Mouse (Mus musculus) cerebellum, adult 2 months (tissue): ENCODE results near the gene Cdc20b. TPM values are rescaled to one million over a fixed set of nuclear protein-coding genes. Genes with fewer than 3 reads are reported as not detected.

ENCODE experiments used
- DNase-seq, 2 experiments: peaks; one replicate each; pipeline ENCODE4 v3.0.0; 2021
- H3K27ac ChIP-seq: fragments of 200-500 bp; 2 replicates; pipeline ENCODE4 v1.5.1; 2012; ENCODE audit warnings: low read length, control low read depth, inconsistent platforms; ENCODE audit not compliant: insufficient read depth
- H3K27me3 ChIP-seq: fragments of 200-500 bp; 2 replicates; pipeline ENCODE4 v1.6.1; 2012; ENCODE audit warnings: inconsistent platforms, mild to moderate bottlenecking, low read length, moderate library complexity; ENCODE audit not compliant: control insufficient read depth, insufficient read depth
- H3K4me1 ChIP-seq: fragments of 200-500 bp; 2 replicates; pipeline ENCODE4 v1.6.1; 2011; ENCODE audit warnings: low read length; ENCODE audit not compliant: control insufficient read depth, insufficient read depth
- H3K4me3 ChIP-seq: fragments of 200-500 bp; replicated peaks from 2 replicates; pipeline ENCODE3; 2011; ENCODE audit warnings: mild to moderate bottlenecking, low read depth, low read length, control low read depth; ENCODE audit not compliant: insufficient read depth
- CTCF ChIP-seq: fragments of 200-500 bp; IDR thresholded peaks from 2 replicates; pipeline ENCODE4 v1.5.1; 2011; ENCODE audit warnings: low read depth, mild to moderate bottlenecking, control low read depth, low read length, moderate library complexity, borderline replicate concordance; ENCODE audit not compliant: insufficient read depth
- POLR2A ChIP-seq: fragments of 200-500 bp; IDR thresholded peaks from 2 replicates; pipeline ENCODE4 v1.6.1; 2011; ENCODE audit warnings: low read length, control low read depth, borderline replicate concordance; ENCODE audit not compliant: insufficient read depth
- WGBS: fragments of 180-500 bp; shearing (Covaris S2); methylation state at CpG from one replicate; pipeline ENCODE4 v1.1.7; 2018; 5-methylcytosine and 5-hydroxymethylcytosine counted together
- polyA plus RNA-seq: library from polyadenylated mRNA; depleted of rRNA; stranded (reverse); fragments of >200 nt; gene quantifications from 2 replicates; pipeline ENCODE4 v1.2.3, GENCODE M21; 2012

Gene Cdc20b
- polyA plus RNA-seq, 1 experiment = not detected

DNA sequence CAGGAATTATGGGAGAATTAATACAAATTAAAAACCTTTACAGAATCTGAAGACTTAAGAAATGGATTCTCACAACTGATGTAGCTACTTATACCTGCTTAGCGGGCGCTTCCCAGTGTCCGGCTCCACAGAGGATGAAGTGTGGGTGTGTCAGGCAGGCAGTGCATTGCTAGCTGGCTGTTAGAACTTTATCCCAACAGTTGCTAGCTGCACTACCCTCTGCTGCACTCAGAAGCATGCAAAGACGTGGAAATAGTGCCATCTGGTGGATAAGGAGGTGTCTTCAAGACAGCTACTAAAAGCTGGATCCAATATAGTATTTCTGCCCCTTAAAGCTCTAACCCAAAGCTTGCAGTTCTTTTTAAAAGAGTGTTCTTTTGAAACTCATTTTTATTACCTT, 941 bp downstream of the Cdc20b start:
- Histone ChIP-seq H3K27ac (no peak overlapping the region), H3K4me3 (no peak overlapping the region), H3K27me3 (no peaks in the 10 kb centered on the region; the same call in 1 of the 2 replicates), H3K4me1 (no peaks in the 10 kb centered on the region; the same call in 1 of the 2 replicates)
- TF ChIP-seq POLR2A (no peak), CTCF (peak; percentile 75)
- under 1% methylated on average over 4 of the region's 4 CpGs for WGBS
- peak; percentile 63 to 81 for DNase-seq

DNA sequence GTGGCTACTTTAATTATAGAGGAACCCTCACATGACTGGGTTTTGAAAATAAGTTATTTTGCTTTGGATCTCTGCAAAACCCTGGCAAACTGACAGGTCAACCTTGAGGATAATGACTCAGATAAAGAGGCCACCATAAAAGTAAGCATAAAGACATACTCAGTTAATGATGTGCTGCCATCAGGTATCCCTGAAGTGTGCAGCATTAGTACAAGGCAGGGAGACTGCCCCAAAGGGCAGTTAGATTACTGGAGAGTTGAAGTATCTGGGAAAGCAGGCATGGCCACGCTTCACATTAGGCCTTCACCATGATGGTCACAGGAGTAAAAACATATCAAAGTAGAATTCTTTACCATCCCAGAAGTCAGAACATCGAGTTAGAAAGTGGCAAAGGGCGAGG, 10.0 kb downstream of the Cdc20b start:
- H3K4me1 ChIP-seq = no peaks in the 10 kb centered on the region
- H3K27me3 ChIP-seq = no peaks in the 10 kb centered on the region
- H3K4me3 ChIP-seq = no peak overlapping the region
- 73% methylated on average over 3 of the region's 3 CpGs for WGBS
- TF ChIP-seq POLR2A (no peak), CTCF (no peak)
- no peak for DNase-seq
- H3K27ac ChIP-seq = no peak overlapping the region

DNA sequence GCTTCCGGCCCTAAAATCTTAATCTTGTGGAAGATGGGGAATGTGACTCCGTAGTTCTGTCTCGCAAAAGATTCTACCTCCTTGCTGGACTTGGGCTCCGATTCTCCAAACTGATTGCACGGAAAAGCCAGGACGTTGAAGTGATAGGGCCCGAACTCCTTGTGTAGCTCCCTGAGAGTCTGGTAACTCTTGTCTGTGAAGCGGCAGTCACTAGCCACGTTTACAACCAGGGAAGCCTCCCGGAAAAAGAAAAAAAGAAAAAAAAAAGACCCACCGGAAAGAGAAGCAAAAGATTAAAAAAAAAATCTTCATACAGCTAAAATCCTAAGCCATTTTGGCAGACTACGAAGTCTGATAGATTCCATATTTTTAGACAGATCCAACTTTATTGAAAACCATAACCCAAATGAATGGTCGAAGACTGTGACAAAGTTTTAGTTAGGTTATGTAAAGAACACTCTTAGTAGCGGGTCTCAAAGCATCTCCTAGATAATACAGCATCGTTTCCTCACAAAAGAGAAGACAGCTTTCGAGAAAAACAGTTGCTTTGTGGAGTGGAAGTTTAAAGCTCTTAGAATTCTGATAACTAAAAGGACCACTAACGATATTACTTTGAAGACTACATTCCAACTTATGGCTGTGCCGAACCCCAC, 10.7 kb downstream of the Cdc20b start:
- no peak overlapping the region for H3K27ac ChIP-seq
- WGBS = 39% methylated on average over 18 of the region's 18 CpGs

DNA sequence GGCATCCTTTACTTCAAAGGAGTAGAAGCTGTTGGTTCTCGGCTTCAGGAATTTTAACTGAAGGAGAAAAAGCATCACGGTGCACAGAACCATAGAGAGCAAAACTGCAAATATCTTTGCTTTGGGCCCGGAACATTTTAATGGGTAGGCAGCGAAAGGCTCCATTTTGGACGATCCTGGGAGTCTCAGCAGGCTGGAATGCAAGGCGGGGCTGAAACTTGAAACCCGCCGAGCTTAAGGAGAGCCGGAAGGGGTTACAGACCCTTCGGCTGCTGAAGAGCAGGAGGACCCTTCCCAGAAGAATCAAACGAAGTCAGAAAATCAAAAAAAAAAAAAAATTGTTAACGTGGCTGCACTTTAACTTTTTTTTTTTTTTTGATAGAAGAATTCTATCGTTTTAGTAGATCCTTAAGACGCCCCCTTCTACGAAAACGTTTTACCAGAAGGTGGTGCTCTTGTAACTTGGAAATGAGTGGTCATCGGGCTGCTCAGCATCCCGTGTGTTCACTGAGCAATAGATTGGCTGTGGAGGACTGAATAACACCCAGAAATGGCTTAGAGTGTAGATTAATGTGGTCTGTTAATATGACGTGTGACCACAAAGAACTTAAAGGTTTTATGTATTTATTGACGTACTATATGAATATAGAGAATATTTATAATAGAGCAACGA, 11.4 kb downstream of the Cdc20b start, which contains the start of gene Gpx8:
Gpx8 (minus strand) TSS at position 200 of the 673 bp plus-strand sequence.
- TF ChIP-seq POLR2A = no peak
- peak in 1 of 2 experiments; percentile 28 for DNase-seq
- Histone ChIP-seq H3K27me3 (no peaks in the 10 kb centered on the region), H3K27ac (no peak within 1 kb of the TSS), H3K4me1 (no peaks in the 10 kb centered on the region), H3K4me3 (peak within 1 kb of the TSS; percentile 55)
- WGBS = 3% methylated on average over 21 of the region's 21 CpGs

More for the DNA sequence above, 10.7 kb downstream of the Cdc20b start:
- no peak overlapping the region for H3K4me3 ChIP-seq
- DNase-seq = no peak
- H3K27me3 ChIP-seq = no peaks in the 10 kb centered on the region
- H3K4me1 ChIP-seq = no peaks in the 10 kb centered on the region
- TF ChIP-seq CTCF = no peak
- no peak for TF ChIP-seq POLR2A

DNA sequence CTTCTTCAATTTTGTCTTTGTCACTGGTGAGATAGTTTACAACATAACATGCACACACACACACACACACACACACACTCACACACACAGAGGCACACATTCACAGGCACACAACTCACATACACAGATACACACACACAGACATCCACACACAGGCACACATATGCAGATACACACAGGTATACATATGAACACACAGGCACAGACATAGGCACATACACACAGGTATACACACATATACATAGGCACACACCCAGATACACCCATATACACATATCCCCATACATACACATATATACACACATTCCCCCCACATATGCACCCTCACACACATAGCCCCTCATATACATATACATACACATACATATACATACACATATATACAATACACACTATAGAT, 12.1 kb downstream of the Cdc20b start:
- no peak for DNase-seq
- no peaks in the 10 kb centered on the region for H3K27me3 ChIP-seq
- no peaks in the 10 kb centered on the region for H3K4me1 ChIP-seq
- TF ChIP-seq POLR2A = no peak
- TF ChIP-seq CTCF = no peak
- H3K4me3 ChIP-seq = no peak overlapping the region
- H3K27ac ChIP-seq = no peak overlapping the region

DNA sequence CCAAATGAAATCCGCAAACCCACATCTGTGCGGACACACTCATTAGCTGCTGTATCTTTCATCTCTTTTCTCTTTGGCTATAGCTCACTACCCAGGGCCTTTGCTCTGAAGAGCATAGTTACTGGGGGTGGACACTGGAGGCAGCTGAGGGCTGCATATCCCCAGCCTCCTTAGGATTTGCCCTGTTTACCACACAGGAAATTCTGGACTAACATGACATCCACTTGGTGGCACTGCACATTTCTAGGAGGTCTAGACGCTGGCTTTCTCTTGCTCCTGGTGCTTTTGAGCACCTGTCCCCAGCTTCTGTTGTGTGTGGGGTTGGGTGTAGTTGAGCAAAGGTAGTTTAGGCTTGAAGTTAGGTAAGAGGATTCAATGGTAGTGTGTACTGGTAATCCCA, 12.7 kb downstream of the Cdc20b start:
- no peak overlapping the region for H3K27ac ChIP-seq
- H3K4me1 ChIP-seq = no peaks in the 10 kb centered on the region
- DNase-seq = no peak
- WGBS = 78% methylated on average over 3 of the region's 3 CpGs
- no peaks in the 10 kb centered on the region for H3K27me3 ChIP-seq
- TF ChIP-seq POLR2A (no peak), CTCF (no peak)
- no peak overlapping the region for H3K4me3 ChIP-seq

DNA sequence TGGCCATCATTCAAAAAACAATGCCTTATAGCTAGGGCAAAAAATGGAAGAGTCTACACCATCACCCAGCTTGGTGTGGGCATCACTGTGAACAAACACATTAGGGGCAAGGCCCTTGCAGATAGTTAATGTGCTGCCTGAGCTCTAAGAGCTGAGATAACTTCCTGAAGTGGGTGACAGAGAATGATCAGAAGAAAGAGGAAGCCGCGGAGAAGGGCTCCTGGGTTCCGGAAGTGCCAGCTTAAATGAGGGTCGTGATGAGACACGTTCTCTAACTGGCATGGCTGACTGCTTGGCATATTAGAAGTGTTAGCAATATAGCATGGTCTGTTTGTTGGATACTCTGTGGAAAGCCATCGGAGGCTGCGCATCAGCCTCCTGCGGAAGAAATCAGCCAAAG, 19.3 kb downstream of the Cdc20b start:
- Histone ChIP-seq H3K4me1 (no peaks in the 10 kb centered on the region), H3K4me3 (no peak overlapping the region), H3K27me3 (no peaks in the 10 kb centered on the region), H3K27ac (no peak overlapping the region)
- TF ChIP-seq CTCF = no peak
- no peak for TF ChIP-seq POLR2A
- WGBS = 94% methylated on average over 8 of the region's 8 CpGs
- DNase-seq = no peak

DNA sequence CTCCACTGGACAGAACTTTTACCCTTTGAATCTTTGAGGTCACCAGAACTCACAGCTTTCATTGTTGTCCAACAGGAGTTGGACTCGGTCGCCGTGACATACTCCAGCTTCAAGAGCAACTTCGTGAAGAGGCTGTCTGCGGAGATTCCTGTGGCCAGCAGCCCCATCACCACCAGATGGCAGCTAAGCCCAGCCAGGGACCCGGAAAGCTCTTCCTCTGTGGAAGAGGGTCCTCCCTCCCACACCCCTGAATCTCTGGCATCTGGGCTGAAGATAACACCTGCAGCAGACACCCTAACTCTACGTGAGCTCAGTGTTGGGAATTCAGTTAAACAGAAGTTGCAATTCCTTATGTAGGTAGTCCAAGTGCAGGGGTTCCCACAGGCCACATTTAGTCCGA, 20.9 kb downstream of the Cdc20b start:
- WGBS = 22% methylated on average over 8 of the region's 8 CpGs
- no peak for DNase-seq
- H3K4me3 ChIP-seq = no peak overlapping the region
- no peaks in the 10 kb centered on the region for H3K27me3 ChIP-seq
- H3K27ac ChIP-seq = no peak overlapping the region
- TF ChIP-seq CTCF (no peak), POLR2A (no peak)
- H3K4me1 ChIP-seq = no peaks in the 10 kb centered on the region
